Mouse (Mus musculus) mouse trophoblast stem cell (cell line): ENCODE data around the gene Osbp.
"Not testable (repeated sequence)": the region's sequence is repeated elsewhere in the genome, so short reads cannot be mapped to it uniquely, and the experiment has no call there.

Experiments
- in situ Hi-C, 2 experiments: fragments of 300-500 bp; cut with MseI, MboI; formaldehyde crosslinking; loops; 2 replicates in 1 of 2; 3 replicates in 1 of 2; pipeline ENCODE4 v1.15.1; 2025

The Osbp gene

DNA sequence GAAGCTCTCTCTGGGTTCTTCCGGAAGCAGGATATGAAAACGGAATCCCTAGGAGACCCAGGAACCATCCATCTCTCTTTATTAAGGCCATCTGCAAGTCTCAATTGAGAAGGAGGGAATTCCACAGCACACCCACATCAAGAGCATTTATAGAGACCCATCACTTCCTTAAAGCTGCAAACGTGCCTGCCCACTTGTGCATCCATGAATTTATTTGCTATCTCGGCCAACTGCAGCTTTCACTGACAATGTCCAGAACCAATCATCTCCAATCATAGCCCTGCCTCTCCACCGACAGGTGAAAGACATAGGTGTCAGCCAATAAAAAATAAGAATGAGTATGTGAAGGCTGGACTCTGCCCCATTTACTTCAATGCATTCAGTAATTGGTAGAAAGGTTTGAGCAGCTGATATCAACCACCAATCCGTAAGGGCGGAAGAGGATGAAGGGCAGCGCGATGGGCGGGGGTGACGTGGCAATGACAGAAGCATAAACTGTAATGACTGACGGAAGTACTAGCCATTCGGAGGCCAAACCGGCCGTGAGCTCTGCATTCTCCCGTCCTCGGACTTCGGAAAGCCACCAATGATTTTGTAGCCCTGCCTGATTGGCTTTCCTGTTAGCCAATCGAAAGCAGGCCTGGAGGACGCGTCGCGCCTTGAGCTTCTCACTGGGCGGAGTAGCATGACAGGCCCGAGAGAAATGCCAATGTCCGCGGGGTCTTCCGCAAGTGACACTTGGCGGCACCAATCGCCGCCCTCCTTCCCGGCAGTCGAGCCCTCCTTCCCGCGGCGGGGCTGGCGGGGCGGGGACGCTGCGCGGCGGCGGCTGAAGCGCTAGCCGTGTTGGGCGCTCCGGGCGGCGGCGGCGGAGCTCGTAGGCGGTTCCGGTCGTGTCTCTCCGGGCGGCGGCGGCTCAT, at the start of gene Osbp:
Gene Osbp, plus strand, starts transcription at position 919 of the 920 bp plus-strand sequence.
- in situ Hi-C loops, result no loop called here

DNA sequence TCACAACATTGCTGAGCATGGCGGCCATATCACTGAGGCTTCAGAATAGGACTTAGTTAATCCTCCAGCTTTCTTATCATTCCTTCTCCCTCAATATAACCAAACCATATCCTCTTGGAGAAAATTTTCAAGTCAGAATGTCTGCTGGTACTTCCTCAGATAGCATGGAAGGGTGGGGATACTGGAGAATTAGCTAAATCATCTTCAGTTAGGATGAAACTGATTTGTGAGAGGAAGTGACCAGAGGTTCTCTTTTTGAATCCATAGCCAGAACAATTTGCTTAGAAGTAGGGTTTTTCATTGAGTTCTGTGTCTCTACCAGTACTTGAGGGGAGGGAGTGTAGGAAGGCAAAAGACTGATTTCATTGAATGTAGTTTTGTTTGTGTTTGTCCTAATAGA, 43.7 kb upstream of the Osbp start:
- in situ Hi-C loops, result no loop called here

DNA sequence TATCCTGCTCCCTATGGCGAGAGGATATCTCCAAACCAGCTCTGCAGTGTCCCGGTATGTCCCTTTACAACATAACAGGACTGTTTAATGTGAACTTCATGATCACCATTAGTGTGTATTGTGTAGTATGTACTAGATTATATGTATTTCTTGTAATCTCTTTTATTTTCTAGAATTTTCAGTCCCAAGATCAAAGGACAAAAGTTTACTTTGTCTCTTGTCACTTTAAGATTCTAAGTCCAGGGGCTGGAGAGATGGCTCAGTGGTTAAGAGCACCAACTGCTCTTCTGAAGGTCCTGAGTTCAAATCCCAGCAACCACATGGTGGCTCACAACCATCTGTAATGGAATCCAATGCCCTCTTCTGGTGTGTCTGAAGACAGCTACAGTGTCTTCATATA, 43.2 kb upstream of the Osbp start:
- in situ Hi-C loops, result not testable (repeated sequence)

DNA sequence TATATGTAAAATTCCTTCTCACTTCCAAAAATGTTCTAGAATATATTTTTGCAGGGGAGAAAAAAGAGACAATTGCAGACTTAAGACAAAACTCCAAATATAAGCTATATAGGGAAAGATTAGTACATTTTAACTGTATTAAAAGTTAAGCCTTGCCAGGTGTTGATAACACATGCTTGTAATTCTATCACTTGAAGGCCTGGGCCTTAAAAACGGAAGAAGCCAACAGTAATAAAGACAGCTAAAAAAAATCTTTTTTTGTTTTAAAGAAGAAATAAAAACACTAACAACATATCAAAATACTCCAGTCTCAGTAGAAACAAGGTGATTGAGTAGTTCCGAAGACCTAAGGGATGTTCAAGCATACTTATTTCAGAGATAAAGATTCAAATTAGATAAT, 39.4 kb upstream of the Osbp start:
- in situ Hi-C loops, result no loop called here

DNA sequence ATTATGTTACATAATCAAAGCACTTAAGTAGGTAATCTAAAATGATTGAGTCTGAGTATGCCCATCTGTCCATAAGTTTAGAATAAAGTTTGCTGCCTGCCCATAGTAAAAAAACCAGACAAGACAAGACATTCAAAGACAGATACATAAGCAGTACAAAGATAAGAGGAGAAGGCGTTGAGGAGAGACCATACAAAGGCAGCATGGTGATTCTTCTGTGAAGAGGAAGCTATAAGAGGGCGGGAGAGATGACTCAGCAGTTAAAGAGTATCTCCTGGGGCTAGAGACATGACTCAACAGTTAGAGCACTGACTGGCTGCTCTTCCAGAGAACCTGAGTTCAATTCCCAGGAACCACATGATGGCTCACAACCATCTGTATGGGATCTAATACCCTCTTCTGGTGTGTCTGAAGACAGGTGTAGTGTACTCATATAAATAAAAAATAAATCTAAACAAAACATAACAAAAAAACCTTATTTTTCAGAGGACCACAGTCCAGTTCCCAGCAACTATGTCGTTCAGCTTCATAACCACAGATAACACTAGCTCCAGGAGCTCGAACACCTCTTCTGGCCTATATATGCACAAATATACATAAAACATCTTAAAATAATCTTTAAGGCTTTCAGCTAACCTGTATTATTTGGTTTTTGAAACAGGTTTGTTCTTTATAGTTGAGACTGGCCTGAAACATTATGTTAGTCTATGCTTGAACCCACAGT, 37.6 kb upstream of the Osbp start:
- in situ Hi-C loops, result no loop called here

DNA sequence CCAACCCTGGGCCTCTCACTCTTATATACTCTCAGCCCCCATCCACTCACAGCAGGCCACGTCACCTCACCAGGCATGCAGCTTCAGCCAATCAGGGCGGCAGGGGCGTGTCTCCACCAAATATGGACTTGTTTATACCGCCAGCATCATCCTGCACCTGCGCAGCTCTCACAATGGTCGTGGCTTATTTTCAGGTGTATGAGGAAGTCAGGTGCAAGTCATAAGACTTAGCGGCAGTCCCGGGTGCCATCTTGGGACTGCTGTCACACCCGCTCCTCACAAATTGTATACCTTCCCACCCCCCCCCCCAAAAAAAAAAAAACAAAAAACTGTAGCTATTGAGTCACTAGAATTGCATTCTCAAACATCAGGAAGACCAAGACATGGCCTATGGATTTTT, 19.3 kb upstream of the Osbp start:
- in situ Hi-C loops, result not testable (repeated sequence)

DNA sequence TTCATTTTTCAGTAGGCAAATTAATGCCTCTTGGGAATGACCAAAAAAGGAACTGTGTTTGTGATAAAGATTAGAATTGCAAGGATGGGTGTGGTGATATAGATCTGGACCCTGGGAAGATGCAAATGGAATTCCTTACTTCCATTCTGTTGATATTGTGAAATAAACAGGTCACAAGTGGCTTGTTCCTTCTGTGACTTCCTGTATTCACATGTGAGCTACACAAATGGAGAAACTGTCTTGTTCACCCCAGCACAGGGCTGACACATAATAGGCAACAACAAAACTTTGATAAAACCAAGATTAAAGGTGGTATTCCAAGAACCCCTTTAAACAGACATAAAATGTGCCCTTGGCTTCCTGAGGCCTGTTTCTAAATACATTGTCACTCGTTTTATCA, 15.9 kb upstream of the Osbp start:
- in situ Hi-C loops, result no loop called here

DNA sequence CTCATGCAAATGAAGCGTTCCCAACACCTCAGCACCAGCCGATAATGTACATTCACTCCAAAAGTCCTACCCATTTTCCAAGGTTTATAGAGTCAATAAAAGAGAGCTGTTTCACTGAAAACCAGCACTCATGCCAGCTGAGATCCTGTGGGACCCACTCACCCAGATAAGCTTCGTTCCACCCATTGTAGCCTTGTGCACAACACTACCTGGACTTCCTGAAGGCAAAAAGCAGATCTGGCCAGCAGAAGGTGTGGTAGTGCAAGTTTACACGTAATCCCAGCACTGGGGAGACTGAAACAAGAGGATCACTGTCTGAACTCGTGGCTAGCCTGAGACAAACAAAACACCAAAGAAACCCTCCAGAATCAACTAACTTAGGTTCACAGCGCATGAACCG, 15.0 kb upstream of the Osbp start:
- in situ Hi-C loops, result no loop called here

DNA sequence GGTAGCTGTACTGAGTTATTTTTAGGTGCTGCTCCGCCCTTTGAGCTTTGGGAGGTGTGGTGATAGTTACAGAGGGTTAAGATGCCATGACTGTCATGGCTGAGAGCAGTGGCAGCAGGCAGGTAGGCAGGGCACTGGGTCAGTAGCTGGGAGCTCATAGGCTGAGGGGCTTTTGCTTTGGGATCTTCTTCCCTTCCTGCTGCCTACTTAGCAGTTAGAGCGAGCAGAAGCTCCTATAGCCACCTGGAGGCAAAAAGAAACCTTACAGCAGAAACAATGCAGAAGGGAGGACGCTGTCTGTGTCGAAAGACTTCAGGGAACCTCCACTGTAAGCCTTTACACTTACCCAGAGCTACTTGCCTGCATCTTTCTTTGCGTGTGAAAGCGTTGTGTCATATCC, 11.5 kb upstream of the Osbp start:
- in situ Hi-C loops, result no loop called here

DNA sequence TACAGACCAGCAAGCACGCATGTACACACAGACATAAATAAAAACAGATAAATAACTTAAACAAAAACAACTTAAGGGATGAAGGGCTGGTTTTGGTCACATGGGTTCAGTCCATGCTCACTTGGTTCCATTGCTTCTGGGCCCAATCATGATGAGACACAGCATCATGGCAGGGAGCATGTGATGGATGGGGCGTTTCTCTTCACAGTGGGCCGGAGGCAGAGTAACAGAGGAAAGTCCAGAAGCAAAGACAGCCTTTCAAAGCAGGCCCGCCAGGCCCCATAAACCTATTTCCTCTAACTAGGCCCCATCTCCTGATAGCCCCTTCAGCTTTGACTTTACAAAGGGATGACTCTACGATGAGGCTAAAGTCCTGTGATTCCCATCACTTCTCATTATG, 9.1 kb upstream of the Osbp start:
- in situ Hi-C loops, result no loop called here

DNA sequence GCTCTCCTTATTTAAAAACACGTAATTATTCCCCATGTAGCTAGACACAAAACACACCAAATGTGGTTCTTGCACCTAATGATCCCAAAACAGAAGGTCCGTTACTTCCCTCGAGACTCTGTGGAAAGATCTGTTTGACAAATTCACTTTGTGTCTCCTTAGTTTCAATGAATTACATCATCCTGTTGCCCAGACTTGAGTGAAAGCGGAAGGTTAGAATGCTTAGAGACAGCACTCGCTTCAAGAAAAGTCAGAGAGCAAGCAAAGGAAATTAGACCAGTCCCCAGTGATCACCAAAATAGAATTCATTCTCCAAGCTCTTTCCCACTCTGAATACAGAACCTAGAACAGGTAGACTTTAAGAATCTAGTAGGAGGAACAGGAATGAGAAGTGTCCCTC, 8.3 kb upstream of the Osbp start:
- in situ Hi-C loops, result no loop called here

DNA sequence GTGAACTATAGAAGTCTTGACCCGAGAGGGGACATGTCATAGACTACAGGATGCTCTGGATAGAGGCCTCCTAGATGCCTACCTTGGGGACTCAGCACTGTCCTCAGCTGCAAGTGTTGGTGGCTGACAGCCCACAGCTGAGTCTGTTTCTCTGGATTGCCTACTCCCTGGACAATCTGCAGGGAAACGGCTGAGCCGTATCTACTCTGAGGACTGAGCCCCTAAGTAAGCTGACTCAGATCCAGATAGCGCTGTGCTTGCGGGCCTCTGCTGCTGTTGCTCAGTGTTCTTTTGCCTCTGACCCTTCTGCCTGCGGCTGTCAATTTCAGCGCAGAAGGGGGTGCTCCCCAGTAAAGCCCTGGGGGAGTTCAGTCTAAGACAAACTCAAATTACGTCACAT, 7.9 kb upstream of the Osbp start:
- in situ Hi-C loops, result no loop called here

DNA sequence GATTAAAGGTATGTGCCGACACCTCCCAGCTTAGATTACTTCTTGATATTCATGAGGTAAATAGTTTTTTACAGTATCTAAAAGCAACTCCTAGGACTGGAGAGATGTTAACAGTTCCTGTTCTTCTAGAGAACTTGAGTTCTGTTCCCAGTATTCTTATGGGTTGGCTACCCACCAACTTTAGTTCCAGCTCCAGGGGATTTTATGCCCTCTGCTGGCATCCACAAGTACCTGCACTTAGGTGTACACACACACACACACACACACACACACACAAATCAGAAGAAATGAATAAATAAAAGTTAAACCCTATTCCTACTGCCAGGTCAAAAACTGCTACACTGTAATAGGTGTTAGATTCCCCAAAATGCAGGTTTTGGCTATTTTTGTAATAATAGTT, 1.5 kb upstream of the Osbp start:
- in situ Hi-C loops, result no loop called here

DNA sequence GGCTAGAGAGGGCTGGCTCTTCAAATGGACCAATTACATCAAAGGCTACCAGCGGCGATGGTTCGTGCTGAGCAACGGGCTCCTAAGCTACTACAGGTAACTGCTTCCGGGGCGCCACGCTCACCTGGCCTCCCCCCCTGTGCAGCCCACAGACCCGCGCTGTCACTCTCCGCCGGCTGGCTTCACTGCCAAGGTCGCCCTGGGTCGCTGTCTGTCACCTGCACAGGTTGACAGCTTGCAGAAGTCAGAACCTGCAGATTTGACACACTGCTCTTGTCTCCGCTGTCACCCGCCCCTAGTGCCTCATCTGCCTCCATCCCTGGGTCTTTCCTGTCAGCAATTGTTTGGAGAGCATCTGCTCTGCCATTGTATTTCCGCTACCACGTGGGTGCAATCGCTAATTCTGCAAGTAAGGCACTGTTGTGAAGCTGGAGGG, 478 bp downstream of the Osbp start:
- in situ Hi-C loops, result no loop called here

DNA sequence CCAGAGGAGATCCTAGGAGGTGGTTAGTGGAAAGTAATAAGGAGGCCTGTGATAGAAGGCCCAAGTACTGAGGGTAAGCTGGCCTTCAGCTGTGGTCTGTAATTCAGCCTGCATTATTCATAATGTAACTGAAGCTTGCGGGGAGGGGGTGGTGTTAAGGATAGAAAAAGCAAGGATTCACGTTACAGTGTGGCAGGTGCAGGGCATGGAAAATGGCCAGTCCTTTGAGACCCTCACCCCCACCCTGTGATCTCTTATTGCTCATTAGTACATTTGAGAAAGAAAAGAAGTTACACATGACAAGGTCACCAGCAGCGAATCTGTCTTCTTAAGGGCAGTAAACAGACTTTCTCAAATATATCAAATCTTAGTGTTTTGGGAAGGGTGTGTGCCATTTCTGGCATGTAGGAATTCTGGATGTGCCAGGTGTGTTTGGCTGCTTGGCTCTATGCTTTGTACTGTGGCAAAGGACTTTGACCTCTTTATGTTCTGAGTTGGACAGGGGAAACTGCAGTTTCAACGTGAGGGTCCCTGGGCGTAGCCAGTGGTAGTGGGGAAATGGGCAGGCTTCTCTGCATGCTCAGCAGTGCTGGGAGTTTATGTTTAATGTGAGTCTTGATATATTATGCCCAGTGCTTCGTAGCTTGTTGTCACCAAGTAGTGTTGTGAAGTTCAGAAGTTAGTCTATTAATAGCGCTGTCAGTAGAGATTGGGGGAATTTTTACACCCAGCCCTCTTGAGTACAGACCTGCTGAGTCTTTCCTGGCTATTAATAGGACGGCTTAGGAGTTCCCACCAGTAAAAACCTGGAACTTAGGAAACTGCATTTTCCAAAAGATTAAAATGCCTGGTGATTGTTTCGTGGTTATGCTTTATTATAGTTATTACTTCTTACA, 3.7 kb downstream of the Osbp start:
- in situ Hi-C loops, result no loop called here

DNA sequence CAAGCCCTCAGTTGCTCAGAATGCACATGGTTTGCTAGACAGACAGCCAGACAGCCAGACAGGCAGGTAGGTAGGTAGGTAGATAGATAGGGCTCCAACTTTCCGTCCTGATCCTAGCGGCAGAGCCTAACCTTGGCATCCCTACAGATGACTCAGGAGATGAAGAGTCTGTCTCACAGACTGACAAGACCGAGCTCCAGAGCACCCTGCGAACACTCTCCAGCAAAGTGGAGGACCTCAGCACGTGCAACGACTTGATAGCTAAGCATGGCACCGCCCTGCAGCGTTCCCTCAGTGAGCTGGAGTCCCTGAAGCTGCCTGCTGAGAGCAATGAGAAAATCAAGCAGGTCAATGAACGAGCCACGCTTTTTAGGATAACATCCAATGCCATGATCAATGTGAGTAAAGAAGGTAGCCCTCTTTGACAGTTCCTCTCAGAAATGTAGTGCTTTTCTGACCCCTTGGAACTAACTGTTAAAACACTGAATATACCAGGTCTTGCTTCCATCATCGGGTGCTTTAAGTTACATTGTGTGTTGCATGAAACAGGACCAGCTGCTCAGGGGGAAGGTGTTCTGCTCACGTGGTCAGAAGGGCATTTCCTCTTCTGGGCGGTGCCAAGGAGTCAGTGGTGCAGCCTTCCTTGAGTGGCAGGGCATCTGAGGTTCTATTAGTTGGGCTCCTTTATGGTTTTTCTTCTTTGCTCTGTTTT, 7.9 kb downstream of the Osbp start:
- in situ Hi-C loops, result no loop called here

DNA sequence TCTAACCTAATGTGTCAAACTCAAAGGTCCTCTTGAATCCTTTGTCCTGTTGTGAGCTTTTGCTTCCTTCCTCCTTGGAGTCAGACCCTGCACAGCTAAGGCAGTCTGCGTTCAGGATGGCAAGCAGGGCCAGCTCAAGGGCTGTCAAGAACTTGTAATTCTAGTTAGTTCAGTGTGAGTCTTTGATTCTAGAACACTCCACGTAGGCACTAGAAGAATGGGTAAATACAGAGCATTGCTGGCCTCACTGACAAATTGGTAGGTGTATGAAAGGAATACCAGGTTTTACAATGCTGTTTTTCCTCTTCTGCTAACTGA, 8.4 kb downstream of the Osbp start:
- in situ Hi-C loops, result no loop called here

DNA sequence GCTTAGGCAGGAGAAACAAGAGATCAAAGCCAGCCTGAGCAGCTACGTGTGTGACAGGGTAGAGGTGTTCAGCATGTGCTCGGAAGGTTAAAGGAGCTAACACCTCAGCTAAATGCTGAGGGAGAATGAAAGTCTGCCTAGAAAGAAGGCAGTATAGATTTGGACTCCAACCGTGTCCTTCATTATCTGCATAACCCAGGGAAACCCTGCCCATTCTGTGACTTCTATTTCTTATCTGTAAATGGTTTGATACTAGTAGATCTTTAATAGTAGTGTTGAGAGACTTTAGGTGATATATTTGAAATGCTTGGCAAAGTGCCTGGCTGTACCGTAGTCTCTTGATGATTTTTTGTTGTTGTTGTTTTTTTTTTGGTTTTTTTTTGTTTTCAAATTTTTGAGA, 9.9 kb downstream of the Osbp start:
- in situ Hi-C loops, result no loop called here

DNA sequence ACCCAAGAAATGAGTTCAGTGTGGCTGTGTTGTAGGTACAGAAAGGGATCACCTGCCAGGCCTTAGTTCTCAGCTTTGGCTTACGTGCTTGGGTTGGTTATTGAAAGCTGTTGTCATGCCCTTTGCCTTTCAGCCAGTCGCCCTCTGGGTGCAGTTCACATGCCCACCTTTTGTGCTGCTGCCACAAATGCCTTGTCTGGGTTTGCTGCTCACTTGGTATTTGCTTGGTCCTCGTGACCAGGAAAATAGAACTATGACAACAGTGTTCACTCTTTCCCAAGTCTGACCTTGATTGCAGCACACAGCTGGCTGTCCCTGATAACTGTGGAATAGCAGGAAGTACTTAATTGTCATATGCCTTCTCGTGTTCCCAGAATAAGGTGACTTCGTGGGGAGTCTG, 11.6 kb downstream of the Osbp start:
- in situ Hi-C loops, result no loop called here

DNA sequence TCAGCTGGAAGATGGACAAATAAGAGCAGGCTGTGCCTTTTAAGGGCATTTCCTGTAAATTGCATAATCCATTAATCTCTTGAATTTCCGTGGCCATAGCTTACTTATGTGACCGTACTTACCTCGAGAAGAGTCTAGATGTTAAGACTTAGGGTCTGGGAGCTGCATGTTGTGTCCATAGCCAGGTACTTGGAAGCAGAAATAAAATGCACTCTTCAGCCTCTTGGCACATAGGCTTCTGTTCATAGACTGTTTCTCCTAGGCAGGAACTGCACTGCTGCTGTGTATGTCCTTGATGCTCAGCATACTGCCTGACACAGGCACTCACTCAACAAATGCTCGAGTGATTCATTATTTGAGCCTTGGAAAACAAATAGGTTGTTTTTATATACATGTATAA, 14.7 kb downstream of the Osbp start:
- in situ Hi-C loops, result no loop called here

DNA sequence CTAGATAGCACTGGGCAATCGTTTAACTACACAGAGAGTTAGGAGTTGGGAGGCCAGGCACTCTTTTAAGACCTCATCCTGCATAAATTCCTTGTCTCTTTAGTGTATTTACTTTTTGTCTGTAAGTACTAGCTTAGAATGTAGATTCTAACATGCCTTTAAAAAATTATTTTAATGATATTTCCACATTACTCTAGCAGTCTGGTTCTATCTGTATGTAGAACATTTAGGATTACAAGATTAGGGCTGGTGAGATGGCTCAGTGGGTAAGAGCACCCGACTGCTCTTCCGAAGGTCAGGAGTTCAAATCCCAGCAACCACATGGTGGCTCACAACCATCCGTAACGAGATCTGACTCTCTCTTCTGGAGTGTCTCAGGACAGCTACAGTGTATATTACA, 18.9 kb downstream of the Osbp start:
- in situ Hi-C loops, result not testable (repeated sequence)

DNA sequence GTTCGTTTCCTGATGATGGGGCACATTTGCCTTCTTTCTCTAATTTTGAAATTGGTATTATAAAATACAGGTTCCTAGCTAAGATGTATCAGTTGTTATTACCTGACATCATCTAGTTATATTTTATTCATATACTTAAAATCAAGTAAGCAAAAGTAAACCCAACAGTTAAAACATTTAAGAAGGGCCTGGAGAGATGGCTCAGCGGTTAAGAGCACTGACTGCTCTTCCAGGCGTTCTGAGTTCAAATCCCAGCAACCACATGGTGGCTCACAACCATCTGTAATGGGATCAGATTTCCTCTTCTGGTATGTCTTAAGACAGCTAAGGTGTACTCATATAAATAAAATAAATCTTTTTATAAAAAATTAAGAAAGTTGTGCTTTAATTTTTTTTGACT, 22.1 kb downstream of the Osbp start:
- in situ Hi-C loops, result no loop called here
